Comparison of ENCODE assay signal across 8 mouse cellular contexts in genomic region chr9:3334962-3335767, GRCm38 (mm10). TPM values are rescaled to one million over a fixed set of nuclear protein-coding genes. Genes with fewer than 3 reads are reported as not detected.
DNase-seq lines count a peak whose midpoint lies in the region; ATAC-seq and TF ChIP-seq lines count a peak whose summit lies in the region.

Gene Alkbh8, plus strand, starts transcription at chr9:3335140.

- TF ChIP-seq RAD21 in CH12.LX (IDR thresholded peaks at IDR 0.05; ENCODE audit: low read depth, low read length), result no peak

- no peaks in the 10 kb centered on the region for H3K9me3 ChIP-seq in CH12.LX (replicated peaks; ENCODE audit: low read length)
- H3K9me3 ChIP-seq in forebrain, embryonic 12.5 days, result no peaks in the 10 kb centered on the region
- no peaks in the 10 kb centered on the region for H3K9me3 ChIP-seq in heart, postnatal 0 days (replicated peaks; ENCODE audit: control insufficient read depth, low read length)
- no peaks in the 10 kb centered on the region for H3K9me3 ChIP-seq in liver, embryonic 16.5 days (replicated peaks; ENCODE audit: control insufficient read depth, low read length)
- no peaks in the 10 kb centered on the region for H3K9me3 ChIP-seq in neural tube, embryonic 13.5 days

- H3K79me2 ChIP-seq in CH12.LX (replicated peaks; ENCODE audit: control insufficient read depth, extremely low read depth, insufficient read depth, poor library complexity, severe bottlenecking), result peaks cover 12% of the 10 kb centered on the region

- peak; percentile 98 for ATAC-seq in forebrain, embryonic 12.5 days (ENCODE audit: low FRiP score)
- ATAC-seq in heart, postnatal 0 days (ENCODE audit: insufficient read depth, low read depth), result peak; percentile 94
- peak; percentile 86 for ATAC-seq in liver, embryonic 16.5 days (ENCODE audit: low read depth)
- ATAC-seq in neural tube, embryonic 13.5 days (ENCODE audit: low read depth), result peak; percentile 98

- H3K36me3 ChIP-seq in CH12.LX (replicated peaks in 1 of 2; ENCODE audit: control insufficient read depth in 1 of 2, insufficient read depth in 1 of 2, low read length in 1 of 2), result peaks cover 8 to 15% of the 10 kb centered on the region in 2 experiments
- H3K36me3 ChIP-seq in forebrain, embryonic 12.5 days (replicated peaks), result peaks cover 10% of the 10 kb centered on the region; the same call in 1 of the 2 replicates
- H3K36me3 ChIP-seq in heart, postnatal 0 days (replicated peaks; ENCODE audit: control insufficient read depth, insufficient read depth, low read length), result peaks cover 9% of the 10 kb centered on the region; the same call in 1 of the 2 replicates
- peaks cover 7% of the 10 kb centered on the region; the same call in 1 of the 2 replicates for H3K36me3 ChIP-seq in liver, embryonic 16.5 days (ENCODE audit: control insufficient read depth, insufficient read depth)
- H3K36me3 ChIP-seq in neural tube, embryonic 13.5 days, result peaks cover 9% of the 10 kb centered on the region
- H3K36me3 ChIP-seq in testis, adult 2 months (ENCODE audit: control insufficient read depth, insufficient read depth, low read length), result no peaks in the 10 kb centered on the region

- in situ Hi-C loops in CH12.LX (cut with MboI; ENCODE audit: low pct_ligation_motif_present, low pct_unique_long_range_greater_than_20kb, low sequenced_read_pairs), result no loop called here

- H3K4me3 ChIP-seq in CH12.LX (replicated peaks in 1 of 3; ENCODE audit: low read depth in 2 of 3, low read length in 2 of 3, poor library complexity in 1 of 3), result peak within 1 kb of the TSS; percentile 74 to 94 (median 81)
- peak within 1 kb of the TSS; percentile 69 for H3K4me3 ChIP-seq in forebrain, embryonic 12.5 days (replicated peaks)
- H3K4me3 ChIP-seq in heart, postnatal 0 days (ENCODE audit: low read depth, low read length), result peak within 1 kb of the TSS; percentile 81
- peak within 1 kb of the TSS; percentile 90 for H3K4me3 ChIP-seq in liver, embryonic 16.5 days (ENCODE audit: low read depth, low read length)
- peak within 1 kb of the TSS; percentile 70 for H3K4me3 ChIP-seq in neural tube, embryonic 13.5 days
- peak within 1 kb of the TSS; percentile 99 for H3K4me3 ChIP-seq in testis, adult 2 months (ENCODE audit: control insufficient read depth, low read depth, low read length)

- peaks cover 5 to 16% of the 10 kb centered on the region in 2 experiments; a peak in 3 of 4 replicates for H3K4me1 ChIP-seq in CH12.LX (ENCODE audit: control insufficient read depth in 1 of 2, insufficient read depth in 2 of 2)
- peaks cover 5% of the 10 kb centered on the region for H3K4me1 ChIP-seq in forebrain, embryonic 12.5 days
- H3K4me1 ChIP-seq in heart, postnatal 0 days (ENCODE audit: control insufficient read depth, insufficient read depth), result no peaks in the 10 kb centered on the region
- peaks cover 19% of the 10 kb centered on the region for H3K4me1 ChIP-seq in liver, embryonic 16.5 days (ENCODE audit: control insufficient read depth, low read depth, low read length)
- peaks cover 5% of the 10 kb centered on the region for H3K4me1 ChIP-seq in neural tube, embryonic 13.5 days (replicated peaks)
- H3K4me1 ChIP-seq in testis, adult 2 months (ENCODE audit: control insufficient read depth, insufficient read depth, low read length), result no peaks in the 10 kb centered on the region; the same call in 1 of the 2 replicates

- no peak for TF ChIP-seq CTCF in CH12.LX (conservative IDR thresholded peaks at IDR 0.05 in 1 of 2, IDR thresholded peaks at IDR 0.05 in 1 of 2; ENCODE audit: low read depth in 2 of 2, low read length in 2 of 2)
- TF ChIP-seq CTCF in heart, postnatal 0 days (IDR thresholded peaks at IDR 0.05; ENCODE audit: low read depth), result 0 out of 2 replicates have a peak, but pooled peaks have one; percentile 18
- TF ChIP-seq CTCF in testis, adult 2 months (IDR thresholded peaks at IDR 0.05; ENCODE audit: control insufficient read depth, insufficient read depth, insufficient replicate concordance, low read depth, low read length), result no peak

- dilution Hi-C loops in CH12.LX (cut with MboI; ENCODE audit: extremely low pct_ligation_motif_present, extremely low pct_unique_long_range_greater_than_20kb, low sequenced_read_pairs), result no loop called here

- peak within 1 kb of the TSS; percentile 78 for H3K4me2 ChIP-seq in CH12.LX (ENCODE audit: insufficient read depth, low read depth, poor library complexity, severe bottlenecking)
- peak within 1 kb of the TSS; percentile 56 for H3K4me2 ChIP-seq in forebrain, embryonic 12.5 days
- H3K4me2 ChIP-seq in heart, postnatal 0 days (ENCODE audit: low read depth, low read length), result peak within 1 kb of the TSS; percentile 73
- peak within 1 kb of the TSS; percentile 63 for H3K4me2 ChIP-seq in liver, embryonic 16.5 days (ENCODE audit: low read depth, low read length)
- H3K4me2 ChIP-seq in neural tube, embryonic 13.5 days, result peak within 1 kb of the TSS; percentile 59

- no peak for TF ChIP-seq EP300 in CH12.LX (IDR thresholded peaks at IDR 0.05; ENCODE audit: low read length)
- TF ChIP-seq EP300 in heart, postnatal 0 days (IDR thresholded peaks at IDR 0.05; ENCODE audit: low read depth), result no peak

- TF ChIP-seq POLR2A in CH12.LX (IDR thresholded peaks at IDR 0.05; ENCODE audit: low read depth, low read length), result peak; percentile 70
- peak; percentile 54; the same call in 1 of the 2 replicates for TF ChIP-seq POLR2A in testis, adult 2 months (IDR thresholded peaks at IDR 0.05; ENCODE audit: control insufficient read depth, low read depth, low read length)

- WGBS in forebrain, embryonic 12.5 days, result 3% methylated on average over 20 of the region's 20 CpGs
- WGBS in heart, postnatal 0 days, result 6% methylated on average over 20 of the region's 20 CpGs
- 1% methylated on average over 20 of the region's 20 CpGs for WGBS in liver, embryonic 16.5 days (ENCODE audit: insufficient replicate concordance)
- under 1% methylated on average over 20 of the region's 20 CpGs for WGBS in neural tube, embryonic 13.5 days

- peak within 1 kb of the TSS; percentile 49 for H3K27ac ChIP-seq in CH12.LX (ENCODE audit: insufficient read depth, low read depth)
- peak within 1 kb of the TSS; percentile 80 for H3K27ac ChIP-seq in forebrain, embryonic 12.5 days
- peak within 1 kb of the TSS; percentile 32; the same call in 1 of the 2 replicates for H3K27ac ChIP-seq in heart, postnatal 0 days (ENCODE audit: low read depth)
- peak within 1 kb of the TSS; percentile 93 for H3K27ac ChIP-seq in liver, embryonic 16.5 days (ENCODE audit: low read length)
- H3K27ac ChIP-seq in neural tube, embryonic 13.5 days (replicated peaks), result peak within 1 kb of the TSS; percentile 85
- H3K27ac ChIP-seq in testis, adult 2 months (ENCODE audit: control insufficient read depth, insufficient read depth, low read depth, low read length), result peak within 1 kb of the TSS; percentile 75

- H3K9ac ChIP-seq in CH12.LX (ENCODE audit: insufficient read depth, low read depth), result peak within 1 kb of the TSS; percentile 82
- H3K9ac ChIP-seq in forebrain, embryonic 12.5 days, result peak within 1 kb of the TSS; percentile 72
- H3K9ac ChIP-seq in heart, postnatal 0 days (replicated peaks; ENCODE audit: low read depth, low read length), result peak within 1 kb of the TSS; percentile 79
- H3K9ac ChIP-seq in liver, embryonic 16.5 days (ENCODE audit: low read depth, low read length), result peak within 1 kb of the TSS; percentile 84
- peak within 1 kb of the TSS; percentile 84 for H3K9ac ChIP-seq in neural tube, embryonic 13.5 days

- DNase-seq in CH12.LX (ENCODE audit: extremely low read depth), result peak; percentile 89
- DNase-seq in c-Kit-positive CD71-positive TER-119-positive erythroid progenitor cells, embryonic 14.5 days (ENCODE audit: low spot score), result peak; percentile 83
- DNase-seq in heart, postnatal 0 days (ENCODE audit: low spot score), result peak; percentile 88
- peak; percentile 78 to 84 for DNase-seq in kidney, postnatal 4 days

- no peaks in the 10 kb centered on the region for H3K27me3 ChIP-seq in CH12.LX (replicated peaks)
- peaks cover 6% of the 10 kb centered on the region for H3K27me3 ChIP-seq in forebrain, embryonic 12.5 days
- no peaks in the 10 kb centered on the region for H3K27me3 ChIP-seq in heart, postnatal 0 days (ENCODE audit: control insufficient read depth, insufficient read depth, low read length)
- no peaks in the 10 kb centered on the region for H3K27me3 ChIP-seq in liver, embryonic 16.5 days (ENCODE audit: control insufficient read depth, insufficient read depth, low read depth, low read length)
- no peaks in the 10 kb centered on the region for H3K27me3 ChIP-seq in neural tube, embryonic 13.5 days
- H3K27me3 ChIP-seq in testis, adult 2 months (ENCODE audit: control insufficient read depth, insufficient read depth, low read length), result no peaks in the 10 kb centered on the region

TF ChIP-seq in CH12.LX, 34 proteins besides CTCF, POLR2A, EP300 and RAD21 (continues in another document):
- TF ChIP-seq MEF2A (IDR thresholded peaks at IDR 0.05; ENCODE audit: borderline replicate concordance, low read depth, low read length) (0 out of 2 replicates have a peak, but pooled peaks have one; percentile 12), SIN3A (IDR thresholded peaks at IDR 0.05; ENCODE audit: low read length) (peak; percentile 94), KAT2A (IDR thresholded peaks at IDR 0.05; ENCODE audit: insufficient replicate concordance, low read length) (peak; percentile 95; the same call in 1 of the 2 replicates), BHLHE40 (IDR thresholded peaks at IDR 0.05; ENCODE audit: low read depth, low read length) (peak; percentile 21; the same call in 1 of the 2 replicates), PAX5 (IDR thresholded peaks at IDR 0.05; ENCODE audit: low read length) (no peak), MYC (IDR thresholded peaks at IDR 0.05; ENCODE audit: low read depth, low read length) (no peak), ELF1 (IDR thresholded peaks at IDR 0.05; ENCODE audit: low read depth, low read length) (peak; percentile 22; the same call in 1 of the 2 replicates), CHD2 (IDR thresholded peaks at IDR 0.05; ENCODE audit: low read length) (no peak), MAFK (IDR thresholded peaks at IDR 0.05; ENCODE audit: insufficient replicate concordance, low read length) (no peak), ZC3H11A (IDR thresholded peaks at IDR 0.05; ENCODE audit: low read depth, low read length) (no peak), NRF1 (IDR thresholded peaks at IDR 0.05; ENCODE audit: low read depth, low read length) (peak; percentile 61), TBP (conservative IDR thresholded peaks at IDR 0.05; ENCODE audit: low read depth, low read length) (peak; percentile 72; the same call in 1 of the 2 replicates)

RNA-seq across cellular contexts. Expression of gene Alkbh8, which starts in this region (rescaled TPM):
- total RNA-seq in CH12.LX (2012; rRNA removed), result 9.8 and 10.1 TPM in 2 replicates
- 12.0 and 13.4 TPM in 2 replicates for total RNA-seq in CH12.LX (2014; rRNA removed)
- 13.9 TPM in 2 replicates for polyA plus RNA-seq in CH12.LX (2012; ENCODE audit: insufficient read length, low read depth)
- polyA plus RNA-seq in forebrain, embryonic 12.5 days (2016; fragmentation: Nextera tagmentation; extraction: Ambion mirVana), result 50.4 and 51.6 TPM in 2 replicates
- 5.3 and 17.5 TPM in 2 replicates for total RNA-seq in heart, postnatal 0 days (2014; rRNA removed; ENCODE audit: low replicate concordance)
- 8.6 and 9.0 TPM in 2 replicates for polyA plus RNA-seq in heart, postnatal 0 days (2015; fragmentation: Nextera tagmentation; extraction: Ambion mirVana)
- 14.9 and 16.6 TPM in 2 replicates for polyA plus RNA-seq in liver, embryonic 16.5 days (2015; fragmentation: Nextera tagmentation; extraction: Ambion mirVana)
- polyA plus RNA-seq in neural tube, embryonic 13.5 days (2015; fragmentation: Nextera tagmentation; extraction: Ambion mirVana), result 53.2 and 56.8 TPM in 2 replicates
- polyA plus RNA-seq in testis, adult 2 months (2012; rRNA removed), result 1.2 and 1.8 TPM in 2 replicates

Comparison
In these comparisons a context has a peak if more than half of its experiments do, and no peak if none do; other contexts are left out.
1. Peak in every context shown above with its lines: DNase-seq, ATAC-seq, H3K4me3 ChIP-seq and H3K27ac ChIP-seq.
2. H3K27ac ChIP-seq: peak in every context shown above with its lines; median percentile 93 in liver, embryonic 16.5 days; 85 in neural tube, embryonic 13.5 days; 80 in forebrain, embryonic 12.5 days; 75 in testis, adult 2 months; 49 in CH12.LX; 32 in heart, postnatal 0 days.